Mouse (Mus musculus) ZHBTc4 (cell line): Measurements from ENCODE around the gene Atad1.
"Not testable (repeated sequence)": the region's sequence is repeated elsewhere in the genome, so short reads cannot be mapped to it uniquely, and the experiment has no call there.

ENCODE experiments used
- DNase-seq: peaks from one replicate; pipeline ENCODE4 v3.0.0-alpha.2; 2011; ENCODE audit warnings: low read depth, low spot score

Gene Atad1

GRCm38 (mm10) chr19:32749425-32749824, 9.8 kb upstream of the Atad1 start:
- peak; percentile 75 for DNase-seq

GRCm38 (mm10) chr19:32740641-32741345, 1.2 kb upstream of the Atad1 start:
- no peak for DNase-seq

DNA sequence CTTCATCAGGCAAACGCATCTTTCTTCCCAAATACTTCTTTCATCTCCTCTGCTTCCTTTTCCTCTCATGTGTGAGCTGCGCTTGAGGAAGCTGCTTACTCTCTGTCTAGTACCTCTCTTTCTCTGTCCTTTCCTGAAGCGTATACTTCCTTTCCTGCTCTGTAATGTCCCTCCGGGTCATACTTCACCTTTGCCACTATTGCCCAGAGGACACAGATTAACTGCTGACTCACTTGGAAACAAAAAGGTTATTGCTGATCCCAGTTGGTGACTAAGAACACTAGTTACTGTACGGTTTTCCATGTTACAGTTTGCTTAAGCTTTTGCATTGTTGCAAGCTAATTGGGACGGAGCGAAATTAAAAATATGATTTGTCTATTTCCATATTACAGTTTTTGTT, 1.7 kb downstream of the Atad1 start:
- DNase-seq, result no peak

DNA sequence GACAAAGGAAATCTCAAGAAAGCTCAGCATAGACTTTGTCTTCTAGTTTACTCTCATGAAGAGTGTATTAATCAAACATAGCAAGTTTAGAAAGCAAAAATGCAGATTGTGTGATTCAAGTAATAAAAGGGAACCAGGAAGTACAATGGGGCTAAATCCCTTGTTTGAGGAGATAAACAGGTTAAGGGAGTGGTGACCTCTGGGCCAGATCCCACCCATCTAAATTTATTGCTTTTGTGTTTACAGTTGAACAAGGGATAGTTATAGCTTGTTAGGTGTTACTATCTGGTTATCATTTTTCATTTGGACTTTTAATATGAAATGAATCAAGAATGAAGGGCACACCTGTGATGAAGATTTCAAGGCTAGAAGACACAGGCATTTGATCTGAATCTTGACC, 6.7 kb downstream of the Atad1 start:
- DNase-seq, result no peak

DNA sequence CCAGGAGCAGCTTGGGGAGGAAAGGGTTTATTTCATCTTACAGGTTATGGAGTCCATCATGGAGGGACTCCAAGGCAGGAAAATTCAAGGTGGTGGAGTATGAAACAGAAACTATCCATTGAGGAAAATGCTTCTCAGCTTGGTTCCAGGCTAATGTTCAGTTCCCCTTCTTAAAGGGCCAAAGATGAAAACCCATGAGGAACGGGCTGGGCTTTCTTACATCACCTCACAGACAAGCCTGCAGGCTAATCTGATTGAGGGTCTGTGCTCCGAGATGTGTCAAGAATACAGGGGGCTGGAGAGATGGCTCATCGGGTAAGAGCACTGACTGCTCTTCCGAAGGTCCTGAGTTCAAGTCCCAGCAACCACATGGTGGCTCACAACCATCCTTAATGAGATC, 9.8 kb downstream of the Atad1 start:
- no peak for DNase-seq

- DNase-seq, result peak; percentile 92
Measured at GRCm38 (mm10) chr19:32726451-32727325, 12.9 kb downstream of the Atad1 start.

DNA sequence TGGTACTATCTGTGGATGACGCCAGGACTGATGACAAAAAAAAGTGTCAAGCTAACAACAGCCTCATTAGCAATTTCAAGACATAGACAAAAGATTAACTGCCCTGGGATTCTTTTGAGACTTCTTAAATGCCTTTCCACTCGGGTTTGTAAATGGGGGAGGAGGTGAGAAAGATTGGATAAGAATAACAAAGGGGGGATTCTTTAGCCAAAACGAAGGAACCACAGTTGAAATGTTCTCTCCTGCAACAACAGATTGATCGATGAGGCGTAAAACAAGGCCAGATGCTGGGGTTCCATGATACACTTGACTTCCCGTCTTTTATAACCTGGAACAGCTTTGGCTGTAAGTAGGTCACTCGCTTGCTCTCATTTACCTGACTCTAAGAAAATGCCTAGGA, 15.8 kb downstream of the Atad1 start:
- DNase-seq, result peak; percentile 34

DNA sequence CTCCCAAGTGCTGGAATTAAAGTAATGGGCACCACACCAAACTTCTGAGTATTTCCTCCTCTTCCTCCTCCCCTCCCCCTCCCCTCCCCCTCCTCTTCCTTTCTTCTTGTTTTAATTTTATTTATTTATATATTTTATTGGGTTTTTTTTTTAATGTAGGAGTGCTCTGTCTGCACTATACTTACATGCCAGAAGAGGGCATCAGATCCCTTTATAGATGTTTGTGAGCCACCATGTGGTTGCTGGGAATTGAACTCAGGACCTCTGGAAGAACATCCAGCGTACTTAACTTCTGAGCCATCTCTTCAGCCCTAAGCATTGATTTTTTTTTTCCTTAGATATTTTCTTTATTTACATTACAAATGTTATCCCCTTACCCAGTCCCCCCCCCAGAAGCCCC, 19.3 kb downstream of the Atad1 start:
- DNase-seq, result no peak

- DNase-seq, result peak; percentile 21
Measured at GRCm38 (mm10) chr19:32717590-32717989, 22.0 kb downstream of the Atad1 start.

- no peak for DNase-seq
Measured at GRCm38 (mm10) chr19:32715681-32716080, 23.9 kb downstream of the Atad1 start.

DNA sequence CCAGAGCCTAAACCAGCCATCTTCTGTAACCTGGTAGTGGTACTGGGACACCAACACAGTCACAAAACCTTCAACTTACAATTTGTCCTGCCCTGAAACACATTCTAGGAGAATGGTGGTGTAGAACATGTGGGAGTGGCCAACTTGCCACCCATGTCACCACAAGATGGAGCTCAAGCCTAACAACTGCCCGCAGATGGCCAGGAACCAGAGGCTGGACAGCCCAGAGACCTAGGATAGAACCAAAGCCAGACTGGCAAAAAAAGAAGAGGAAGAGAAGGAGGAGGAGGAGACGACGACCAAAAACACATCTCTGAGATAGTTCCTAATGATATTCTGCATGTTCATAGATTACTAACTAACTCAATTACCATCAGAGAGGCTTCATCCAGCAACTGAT, 24.4 kb downstream of the Atad1 start:
- peak; percentile 64 for DNase-seq

- DNase-seq, result no peak
Measured at GRCm38 (mm10) chr19:32713471-32713870, 26.1 kb downstream of the Atad1 start.

GRCm38 (mm10) chr19:32712588-32713042, 27.0 kb downstream of the Atad1 start:
- DNase-seq, result peak; percentile 80

GRCm38 (mm10) chr19:32711761-32712541, 27.6 kb downstream of the Atad1 start:
- DNase-seq, result peak; percentile 92

DNA sequence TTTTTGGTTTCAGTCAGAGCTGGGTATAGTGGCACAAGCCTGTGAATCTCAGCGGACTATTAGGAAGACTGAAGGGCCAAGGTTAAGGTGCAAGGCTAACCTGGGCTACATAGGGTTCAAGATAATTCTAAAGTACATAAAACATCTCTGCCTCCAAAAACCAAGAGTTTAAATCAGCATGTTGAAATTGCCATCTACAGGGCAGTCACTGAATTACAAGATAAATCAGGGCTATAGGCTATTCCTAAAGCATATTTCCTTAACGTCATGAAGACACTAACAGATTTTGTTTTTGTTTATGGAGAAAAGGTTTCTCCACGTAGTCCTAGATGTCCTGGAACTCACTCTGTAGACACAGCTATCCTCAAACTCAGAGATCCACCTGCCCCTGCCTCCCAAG, 29.3 kb downstream of the Atad1 start:
- peak; percentile 27 for DNase-seq

GRCm38 (mm10) chr19:32708996-32709395, 30.6 kb downstream of the Atad1 start:
- DNase-seq, result peak; percentile 15

GRCm38 (mm10) chr19:32702191-32702590, 37.4 kb downstream of the Atad1 start:
- DNase-seq, result no peak

DNA sequence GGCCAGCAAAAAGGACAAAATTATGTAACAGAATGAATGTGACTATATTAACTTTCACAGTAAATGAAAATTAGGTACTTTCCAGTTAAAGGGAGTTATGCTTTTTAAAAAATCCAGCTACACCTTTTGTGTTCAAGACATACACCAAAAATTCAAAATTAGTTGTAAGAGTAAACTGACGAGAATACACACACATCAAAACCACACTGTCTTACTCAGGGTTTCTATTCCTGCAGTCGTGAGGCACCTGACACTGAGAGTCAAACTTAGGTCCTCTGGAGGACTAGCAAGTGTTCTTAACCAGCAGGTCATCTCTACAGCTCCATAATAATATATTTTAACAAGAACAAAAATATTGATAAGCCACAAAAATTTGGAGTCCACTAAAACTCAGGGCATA, 42.9 kb downstream of the Atad1 start:
- no peak for DNase-seq

DNA sequence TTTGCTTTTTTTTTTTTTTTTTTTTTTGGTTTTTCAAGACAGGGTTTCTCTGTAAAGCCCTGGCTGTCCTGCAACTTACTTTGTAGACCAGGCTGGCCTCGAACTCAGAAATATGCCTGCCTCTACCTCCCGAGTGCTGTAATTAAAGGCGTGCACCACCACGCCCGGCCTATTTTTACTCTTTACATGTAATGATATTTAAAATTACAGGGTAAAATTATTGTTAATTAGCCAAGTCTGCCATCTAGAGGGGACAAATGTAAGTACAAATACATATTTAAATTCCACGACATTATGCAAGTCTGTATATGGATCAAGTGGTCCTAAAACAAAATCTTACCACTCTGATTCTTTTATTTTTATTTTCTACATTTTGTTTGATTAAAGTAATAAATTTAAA, 49.9 kb downstream of the Atad1 start:
- DNase-seq, result no peak

GRCm38 (mm10) chr19:32688227-32688626, 51.4 kb downstream of the Atad1 start:
- not testable (repeated sequence) for DNase-seq

DNA sequence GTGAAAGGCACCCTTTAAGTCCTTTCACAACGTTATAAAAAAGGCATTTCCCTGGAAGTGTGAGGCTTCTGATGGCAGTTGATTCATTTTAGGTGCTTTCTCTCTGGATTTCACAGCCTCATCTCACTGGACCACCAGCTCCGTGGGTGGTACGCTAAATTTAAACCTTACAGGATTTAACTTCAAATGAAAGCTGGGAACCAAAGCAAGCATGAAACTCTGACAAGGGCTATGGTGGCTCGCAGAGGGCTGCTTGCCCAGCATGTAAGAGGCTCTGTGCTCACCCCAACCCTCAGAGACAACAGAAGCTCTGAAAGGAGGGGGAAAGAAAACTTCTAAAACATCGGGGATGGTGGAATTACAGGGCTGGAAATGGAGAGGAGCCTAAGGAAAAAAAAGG, 51.9 kb downstream of the Atad1 start:
- no peak for DNase-seq

GRCm38 (mm10) chr19:32683081-32683480, 56.5 kb downstream of the Atad1 start:
- no peak for DNase-seq
